Mouse (Mus musculus): Measurements from ENCODE around the gene Iffo1.

DNA sequence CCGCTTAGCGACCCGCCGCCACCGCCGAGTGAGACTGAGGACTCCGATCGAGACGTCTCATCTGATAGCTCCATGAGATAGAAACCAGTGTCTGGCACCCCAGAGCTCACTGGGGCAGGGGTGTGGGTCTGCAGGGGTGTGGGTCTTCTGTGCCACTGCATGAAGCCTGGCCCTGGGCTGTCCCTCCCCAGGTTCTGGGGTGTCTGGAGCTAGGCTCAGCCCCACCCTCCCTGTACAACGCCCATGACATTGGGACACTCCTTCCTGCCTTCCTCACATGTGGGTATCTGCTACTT, 15.5 kb downstream of the Iffo1 start:
- TF ChIP-seq CTCF (IDR thresholded peaks at IDR 0.05; ENCODE audit: control insufficient read depth, insufficient read depth, insufficient replicate concordance, low read depth, low read length) (no peak), POLR2A (IDR thresholded peaks at IDR 0.05; ENCODE audit: control insufficient read depth, low read depth, low read length) (no peak)

Data from testis, adult 2 months (tissue).